In the genomic region with DNA sequence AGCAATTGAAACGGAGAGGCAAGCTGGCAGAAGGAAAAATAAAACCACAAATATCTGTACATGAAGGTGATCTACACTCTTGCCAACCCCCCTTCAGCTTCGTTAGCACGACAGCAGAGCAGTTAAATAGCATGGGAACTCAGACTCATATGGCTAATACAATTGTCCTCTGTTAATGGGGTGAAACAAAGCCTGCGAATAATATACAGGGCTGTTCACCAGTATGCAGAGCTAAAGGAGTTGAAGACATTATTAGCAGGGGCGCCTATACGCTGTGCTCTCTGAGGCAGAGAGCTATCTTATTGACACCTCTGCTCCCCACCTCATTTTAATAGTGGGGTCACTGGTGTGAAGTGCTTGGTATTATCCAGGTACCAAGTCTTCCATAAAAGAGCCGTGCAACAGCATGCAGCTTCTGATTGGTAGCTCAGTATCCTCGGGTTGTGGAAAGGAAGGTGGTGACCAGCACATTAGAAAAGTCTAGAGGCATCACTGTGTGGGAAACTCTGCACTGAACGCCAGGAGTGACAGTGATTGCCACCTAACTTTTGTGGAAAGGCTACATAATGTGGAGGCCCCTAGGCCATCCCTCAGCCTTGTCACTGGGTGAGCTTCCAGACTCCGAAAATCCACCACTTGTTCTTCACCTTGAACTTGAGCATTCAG, we compare ENCODE assay signal across 16 mouse cellular contexts. TPM values are rescaled to one million over a fixed set of nuclear protein-coding genes. Genes with fewer than 3 reads are reported as not detected.
DNase-seq lines count a peak whose midpoint lies in the region; ATAC-seq and TF ChIP-seq lines count a peak whose summit lies in the region.
"Had no signal": no experiment of that assay in that cellular context is flagged by ENCODE, and none has a peak within 500 bp of the region (broad histone marks: within the 10 kb centered on the region; RNA-seq: fewer than 3 reads in every experiment).

No protein-coding gene starts in this region.

- no peaks in the 10 kb centered on the region for H3K27me3 ChIP-seq in hindbrain, embryonic 12.5 days
- no peaks in the 10 kb centered on the region for H3K27me3 ChIP-seq in hindbrain, postnatal 0 days (ENCODE audit: insufficient read depth, low read length)
- no peaks in the 10 kb centered on the region for H3K27me3 ChIP-seq in forebrain, embryonic 12.5 days
- H3K27me3 ChIP-seq in limb, embryonic 10.5 days (ENCODE audit: low read depth, poor library complexity, severe bottlenecking) = no peaks in the 10 kb centered on the region
- H3K27me3 ChIP-seq: intestine, embryonic 15.5 days; Patski; stomach, embryonic 15.5 days had no signal

- H3K9ac ChIP-seq in hindbrain, embryonic 12.5 days = no peak overlapping the region
- no peak overlapping the region for H3K9ac ChIP-seq in hindbrain, postnatal 0 days (replicated peaks; ENCODE audit: low read length)
- no peak overlapping the region; the same call in 1 of the 2 replicates for H3K9ac ChIP-seq in forebrain, embryonic 12.5 days
- H3K9ac ChIP-seq: intestine, embryonic 15.5 days; liver, postnatal 0 days; stomach, embryonic 15.5 days had no signal

- DNase-seq in cerebellum, postnatal 4 days (ENCODE audit: low spot score in 2 of 2) = no peak
- no peak for DNase-seq in hindbrain, postnatal 0 days (ENCODE audit: low spot score)
- no peak for DNase-seq in limb, embryonic 10.5 days (ENCODE audit: low spot score)
- no peak for DNase-seq in T-cell, adult 2 months (ENCODE audit: low spot score)
- no peak for DNase-seq in spleen, postnatal 14 days (ENCODE audit: low spot score in 2 of 2)
- DNase-seq: cerebellum, adult 2 months; gastrocnemius, adult 2 months; kidney, postnatal 25 days; liver, postnatal 0 days; lung, postnatal 4 days had no signal

- H3K27ac ChIP-seq in hindbrain, embryonic 12.5 days = 0 out of 2 replicates have a peak overlapping the region, but pooled peaks have one; percentile 30
- H3K27ac ChIP-seq in hindbrain, postnatal 0 days = no peak overlapping the region
- peak overlapping the region; percentile 57 for H3K27ac ChIP-seq in forebrain, embryonic 12.5 days
- 0 out of 2 replicates have a peak overlapping the region, but pooled peaks have one; percentile 58 for H3K27ac ChIP-seq in limb, embryonic 10.5 days
- H3K27ac ChIP-seq: gastrocnemius, adult 2 months; intestine, embryonic 15.5 days; stomach, embryonic 15.5 days had no signal

- no peak overlapping the region for H3K4me3 ChIP-seq in hindbrain, embryonic 12.5 days
- H3K4me3 ChIP-seq in hindbrain, postnatal 0 days (ENCODE audit: low read length) = no peak overlapping the region
- no peak overlapping the region for H3K4me3 ChIP-seq in forebrain, embryonic 12.5 days (replicated peaks)
- H3K4me3 ChIP-seq in limb, embryonic 10.5 days = no peak overlapping the region
- H3K4me3 ChIP-seq: gastrocnemius, adult 2 months; intestine, embryonic 15.5 days; stomach, embryonic 15.5 days had no signal

- no peak for TF ChIP-seq CTCF in hindbrain, postnatal 0 days (IDR thresholded peaks at IDR 0.05; ENCODE audit: low read depth)

- WGBS in hindbrain, embryonic 12.5 days = 69% methylated on average over 10 of the region's 10 CpGs
- 54% methylated on average over 10 of the region's 10 CpGs for WGBS in hindbrain, postnatal 0 days
- 35% methylated on average over 10 of the region's 10 CpGs for WGBS in forebrain, embryonic 12.5 days
- 83% methylated on average over 10 of the region's 10 CpGs for WGBS in limb, embryonic 10.5 days

- ATAC-seq in cerebellum, adult (ENCODE audit: insufficient number of reproducible peaks, low FRiP score, low TSS enrichment) = 0 out of 2 replicates have a peak, but pooled peaks have one; percentile 18
- peak; percentile 55; the same call in 1 of the 2 replicates for ATAC-seq in hindbrain, embryonic 12.5 days (ENCODE audit: low FRiP score)
- no peak for ATAC-seq in hindbrain, postnatal 0 days
- peak; percentile 40; the same call in 1 of the 2 replicates for ATAC-seq in forebrain, embryonic 12.5 days (ENCODE audit: low FRiP score)
- ATAC-seq: intestine, embryonic 15.5 days; liver, postnatal 0 days; Patski had no signal

- no peaks in the 10 kb centered on the region for H3K9me3 ChIP-seq in hindbrain, embryonic 12.5 days (replicated peaks)
- no peaks in the 10 kb centered on the region for H3K9me3 ChIP-seq in hindbrain, postnatal 0 days (ENCODE audit: low read length)
- H3K9me3 ChIP-seq in forebrain, embryonic 12.5 days = no peaks in the 10 kb centered on the region
- no peaks in the 10 kb centered on the region for H3K9me3 ChIP-seq in limb, embryonic 10.5 days (replicated peaks)
- H3K9me3 ChIP-seq: intestine, embryonic 15.5 days; stomach, embryonic 15.5 days had no signal

- H3K4me1 ChIP-seq in hindbrain, embryonic 12.5 days = peaks cover 29% of the 10 kb centered on the region
- no peaks in the 10 kb centered on the region for H3K4me1 ChIP-seq in hindbrain, postnatal 0 days (ENCODE audit: insufficient read depth, low read length)
- peaks cover 38% of the 10 kb centered on the region for H3K4me1 ChIP-seq in forebrain, embryonic 12.5 days
- peaks cover 26% of the 10 kb centered on the region for H3K4me1 ChIP-seq in limb, embryonic 10.5 days

- no peak overlapping the region for H3K4me2 ChIP-seq in hindbrain, embryonic 12.5 days (replicated peaks)
- no peak overlapping the region for H3K4me2 ChIP-seq in hindbrain, postnatal 0 days (ENCODE audit: low read depth, low read length)
- H3K4me2 ChIP-seq in forebrain, embryonic 12.5 days = no peak overlapping the region
- H3K4me2 ChIP-seq: intestine, embryonic 15.5 days; stomach, embryonic 15.5 days had no signal

- H3K36me3 ChIP-seq in hindbrain, embryonic 12.5 days = no peaks in the 10 kb centered on the region
- no peaks in the 10 kb centered on the region for H3K36me3 ChIP-seq in hindbrain, postnatal 0 days (ENCODE audit: insufficient read depth, low read length)
- H3K36me3 ChIP-seq in forebrain, embryonic 12.5 days (replicated peaks) = 0 out of 2 replicates have a peak, but pooled peaks cover 4% of the 10 kb centered on the region
- peaks cover 15% of the 10 kb centered on the region; the same call in 1 of the 2 replicates for H3K36me3 ChIP-seq in limb, embryonic 10.5 days
- H3K36me3 ChIP-seq: intestine, embryonic 15.5 days; stomach, embryonic 15.5 days had no signal

RNA-seq across cellular contexts. Expression of a gene that starts 23.5 kb away (rescaled TPM):
- 11.7 and 13.1 TPM in 2 replicates for polyA plus RNA-seq in hindbrain, embryonic 12.5 days (2016; fragmentation: Nextera tagmentation; extraction: Ambion mirVana)
- 7.5 and 9.1 TPM in 2 replicates for total RNA-seq in hindbrain, postnatal 0 days (2014; rRNA removed)
- polyA plus RNA-seq in hindbrain, postnatal 0 days (2015; fragmentation: Nextera tagmentation; extraction: Ambion mirVana) = 3.6 and 4.0 TPM in 2 replicates
- 15.0 and 16.1 TPM in 2 replicates for polyA plus RNA-seq in forebrain, embryonic 12.5 days (2016; fragmentation: Nextera tagmentation; extraction: Ambion mirVana)
- polyA plus RNA-seq in limb, embryonic 10.5 days (2016; fragmentation: Nextera tagmentation; extraction: Ambion mirVana) = 16.4 and 17.8 TPM in 2 replicates
